Mouse (Mus musculus): ENCODE measurements around the gene Hnrnpa1. TPM values are rescaled to one million over a fixed set of nuclear protein-coding genes. Genes with fewer than 3 reads are reported as not detected.

Gene Hnrnpa1
- polyA plus RNA-seq, 1 experiment from 2014 or later = 1,025 TPM

- 94% methylated on average over 3 of the region's 3 CpGs for WGBS
- Histone ChIP-seq H3K4me1 (peaks cover 41% of the 10 kb centered on the region), H3K36me3 (0 out of 2 replicates have a peak, but pooled peaks cover 7% of the 10 kb centered on the region), H3K4me2 (no peak overlapping the region), H3K27ac (0 out of 2 replicates have a peak overlapping the region, but pooled peaks have one; percentile 6), H3K4me3 (replicated peaks) (no peak overlapping the region), H3K9me3 (replicated peaks) (no peaks in the 10 kb centered on the region), H3K9ac (no peak overlapping the region), H3K27me3 (no peaks in the 10 kb centered on the region)
- no peak for ATAC-seq (replicated peaks; ENCODE audit: low FRiP score)
Observed at GRCm38 (mm10) chr15:103281465-103282205, 41.4 kb downstream of the Hnrnpa1 start.

DNA sequence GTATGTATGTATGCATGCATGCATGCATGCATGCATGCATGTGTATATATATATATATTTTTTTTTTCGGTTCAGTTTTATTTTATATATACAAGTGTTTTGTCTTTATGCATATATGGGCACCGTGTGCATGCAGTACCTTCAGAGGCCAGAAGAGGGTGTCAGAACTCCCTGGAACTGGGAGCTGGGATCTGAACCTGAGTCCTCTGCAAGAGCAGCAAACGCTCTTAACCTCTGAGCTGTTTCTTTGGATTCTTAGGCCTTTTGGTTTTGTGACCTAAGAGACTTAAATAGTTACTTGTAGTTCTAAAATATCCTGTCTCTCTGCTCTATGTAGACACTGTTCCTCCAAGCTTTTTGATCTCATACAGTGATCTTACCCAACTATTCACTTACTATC, 43.8 kb downstream of the Hnrnpa1 start:
- H3K4me2 ChIP-seq = no peak overlapping the region
- no peaks in the 10 kb centered on the region for H3K9me3 ChIP-seq (replicated peaks)
- H3K36me3 ChIP-seq = peaks cover 12% of the 10 kb centered on the region; the same call in 1 of the 2 replicates
- H3K9ac ChIP-seq = no peak overlapping the region
- no peaks in the 10 kb centered on the region for H3K27me3 ChIP-seq
- 62% methylated on average over 3 of the region's 3 CpGs for WGBS
- no peak for ATAC-seq (replicated peaks; ENCODE audit: low FRiP score)
- H3K27ac ChIP-seq = no peak overlapping the region
- H3K4me3 ChIP-seq (replicated peaks) = no peak overlapping the region
- H3K4me1 ChIP-seq = peaks cover 31% of the 10 kb centered on the region

- Histone ChIP-seq H3K27ac (peak overlapping the region; percentile 64), H3K36me3 (peaks cover 15% of the 10 kb centered on the region; the same call in 1 of the 2 replicates), H3K27me3 (no peaks in the 10 kb centered on the region), H3K4me2 (no peak overlapping the region), H3K4me1 (peaks cover 37% of the 10 kb centered on the region), H3K9ac (no peak overlapping the region), H3K4me3 (replicated peaks) (no peak overlapping the region), H3K9me3 (replicated peaks) (no peaks in the 10 kb centered on the region)
- WGBS = 18% methylated on average over 2 of the region's 2 CpGs
- no peak for ATAC-seq (replicated peaks; ENCODE audit: low FRiP score)
Observed at GRCm38 (mm10) chr15:103284647-103285046, 44.4 kb downstream of the Hnrnpa1 start.

GRCm38 (mm10) chr15:103285778-103286417, 45.7 kb downstream of the Hnrnpa1 start:
- Histone ChIP-seq H3K27me3 (no peaks in the 10 kb centered on the region), H3K9ac (no peak overlapping the region), H3K27ac (peak overlapping the region; percentile 64), H3K36me3 (peaks cover 23% of the 10 kb centered on the region), H3K9me3 (replicated peaks) (no peaks in the 10 kb centered on the region), H3K4me3 (replicated peaks) (no peak overlapping the region), H3K4me2 (no peak overlapping the region), H3K4me1 (peaks cover 46% of the 10 kb centered on the region)
- no peak for ATAC-seq (replicated peaks; ENCODE audit: low FRiP score)
- WGBS = 74% methylated on average over 1 of the region's 1 CpGs

- Histone ChIP-seq H3K4me1 (peaks cover 42% of the 10 kb centered on the region), H3K36me3 (peaks cover 50% of the 10 kb centered on the region), H3K27me3 (no peaks in the 10 kb centered on the region), H3K9ac (no peak overlapping the region), H3K27ac (peak overlapping the region; percentile 80), H3K4me3 (replicated peaks) (no peak overlapping the region), H3K9me3 (replicated peaks) (no peaks in the 10 kb centered on the region), H3K4me2 (no peak overlapping the region)
- 25% methylated on average over 5 of the region's 5 CpGs for WGBS
- peak; percentile 52 for ATAC-seq (replicated peaks; ENCODE audit: low FRiP score)
Observed at GRCm38 (mm10) chr15:103289600-103289999, 49.4 kb downstream of the Hnrnpa1 start.

GRCm38 (mm10) chr15:103290417-103290816, 50.2 kb downstream of the Hnrnpa1 start:
- Histone ChIP-seq H3K36me3 (peaks cover 50% of the 10 kb centered on the region), H3K4me3 (replicated peaks) (no peak overlapping the region), H3K4me1 (peaks cover 38% of the 10 kb centered on the region), H3K27ac (peak overlapping the region; percentile 82), H3K27me3 (no peaks in the 10 kb centered on the region), H3K4me2 (no peak overlapping the region), H3K9ac (no peak overlapping the region), H3K9me3 (replicated peaks) (no peaks in the 10 kb centered on the region)
- no peak; the same call in 1 of the 2 replicates for ATAC-seq (replicated peaks; ENCODE audit: low FRiP score)
- WGBS = 51% methylated on average over 6 of the region's 6 CpGs

GRCm38 (mm10) chr15:103290843-103291242, 50.6 kb downstream of the Hnrnpa1 start:
- no peak overlapping the region for H3K4me3 ChIP-seq (replicated peaks)
- peaks cover 50% of the 10 kb centered on the region for H3K36me3 ChIP-seq
- peak; percentile 44; the same call in 1 of the 2 replicates for ATAC-seq (replicated peaks; ENCODE audit: low FRiP score)
- 37% methylated on average over 9 of the region's 9 CpGs for WGBS
- H3K4me1 ChIP-seq = peaks cover 38% of the 10 kb centered on the region
- H3K4me2 ChIP-seq = no peak overlapping the region
- H3K9me3 ChIP-seq (replicated peaks) = no peaks in the 10 kb centered on the region
- H3K27me3 ChIP-seq = no peaks in the 10 kb centered on the region
- H3K27ac ChIP-seq = peak overlapping the region; percentile 82
- H3K9ac ChIP-seq = no peak overlapping the region

GRCm38 (mm10) chr15:103292673-103293345, 52.6 kb downstream of the Hnrnpa1 start:
- 75% methylated on average over 4 of the region's 4 CpGs for WGBS
- peaks cover 62% of the 10 kb centered on the region for H3K36me3 ChIP-seq
- no peak overlapping the region for H3K9ac ChIP-seq
- no peak overlapping the region for H3K4me3 ChIP-seq (replicated peaks)
- no peaks in the 10 kb centered on the region for H3K9me3 ChIP-seq (replicated peaks)
- H3K4me2 ChIP-seq = no peak overlapping the region
- H3K4me1 ChIP-seq = peaks cover 54% of the 10 kb centered on the region
- H3K27ac ChIP-seq = no peak overlapping the region
- no peaks in the 10 kb centered on the region for H3K27me3 ChIP-seq
- no peak for ATAC-seq (replicated peaks; ENCODE audit: low FRiP score)

DNA sequence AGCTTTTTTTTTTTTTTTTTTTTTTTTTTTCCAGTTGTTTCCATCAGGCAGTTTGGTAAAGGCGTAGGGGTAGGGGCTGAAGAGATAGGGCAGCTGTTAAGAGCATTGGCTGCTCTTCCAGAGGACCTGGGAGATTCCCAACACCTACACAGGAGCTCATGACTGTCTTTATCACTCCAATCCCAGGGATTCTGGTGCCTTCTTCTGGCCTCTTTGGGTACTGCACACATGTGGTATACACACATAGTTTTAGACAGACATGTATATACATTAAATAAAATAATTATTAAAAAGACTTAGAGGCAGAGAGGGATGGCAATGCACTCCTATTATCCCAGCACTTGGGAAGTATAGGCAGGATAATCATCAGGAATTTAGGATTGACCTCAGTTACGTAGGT, 53.1 kb downstream of the Hnrnpa1 start:
- H3K27me3 ChIP-seq = no peaks in the 10 kb centered on the region
- peaks cover 68% of the 10 kb centered on the region for H3K36me3 ChIP-seq
- H3K9ac ChIP-seq = no peak overlapping the region
- WGBS = 97% methylated on average over 2 of the region's 2 CpGs
- H3K4me2 ChIP-seq = no peak overlapping the region
- H3K4me1 ChIP-seq = peaks cover 59% of the 10 kb centered on the region
- H3K9me3 ChIP-seq (replicated peaks) = no peaks in the 10 kb centered on the region
- H3K27ac ChIP-seq = no peak overlapping the region
- no peak for ATAC-seq (replicated peaks; ENCODE audit: low FRiP score)
- H3K4me3 ChIP-seq (replicated peaks) = no peak overlapping the region

DNA sequence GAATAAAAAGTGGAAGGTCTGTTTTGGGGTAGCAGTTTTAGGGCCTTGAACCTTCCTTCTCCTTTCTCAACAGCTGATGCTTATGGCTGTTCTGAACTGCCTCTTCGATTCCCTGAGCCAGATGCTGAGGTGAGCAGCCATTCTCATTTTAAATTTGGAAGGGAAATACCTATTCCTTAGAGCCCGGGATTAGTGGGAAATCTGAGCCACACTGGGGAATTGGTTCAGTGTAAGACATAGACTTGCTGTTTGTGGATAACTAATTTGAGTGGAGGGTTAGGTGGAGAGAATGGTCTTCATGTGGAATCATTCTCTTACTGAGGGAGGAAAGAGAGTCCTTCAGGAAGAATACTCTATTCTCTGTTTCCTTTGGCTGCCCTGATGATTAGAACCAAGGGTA, 54.4 kb downstream of the Hnrnpa1 start:
- ATAC-seq (replicated peaks; ENCODE audit: low FRiP score) = no peak
- Histone ChIP-seq H3K27me3 (no peaks in the 10 kb centered on the region), H3K36me3 (peaks cover 62% of the 10 kb centered on the region), H3K9me3 (replicated peaks) (no peaks in the 10 kb centered on the region), H3K9ac (no peak overlapping the region), H3K4me2 (no peak overlapping the region), H3K27ac (peak overlapping the region; percentile 37; the same call in 1 of the 2 replicates), H3K4me1 (peaks cover 61% of the 10 kb centered on the region), H3K4me3 (replicated peaks) (no peak overlapping the region)
- WGBS = 63% methylated on average over 2 of the region's 2 CpGs

DNA sequence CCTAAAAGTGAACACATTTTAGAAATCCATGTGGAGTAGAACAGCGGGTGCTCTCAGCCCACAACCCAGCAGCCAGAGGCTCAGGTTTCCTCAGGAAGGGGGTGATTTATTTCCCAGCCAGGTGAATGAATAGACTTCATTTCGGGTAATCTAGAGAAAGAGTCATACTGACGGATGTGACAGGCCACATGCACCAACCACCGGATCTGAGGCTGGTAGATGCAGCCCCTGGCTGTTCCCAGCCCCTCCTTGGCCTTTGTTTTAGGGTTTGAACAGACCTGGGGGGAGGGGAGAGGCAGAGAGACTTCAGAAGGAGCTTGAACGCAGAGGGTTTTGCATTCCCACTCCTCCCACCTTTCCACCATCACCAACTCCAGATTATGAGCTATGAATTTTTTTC, 55.6 kb downstream of the Hnrnpa1 start:
- ATAC-seq (replicated peaks; ENCODE audit: low FRiP score) = no peak; the same call in 1 of the 2 replicates
- Histone ChIP-seq H3K36me3 (peaks cover 55% of the 10 kb centered on the region), H3K27ac (peak overlapping the region; percentile 98), H3K4me2 (no peak overlapping the region), H3K9me3 (replicated peaks) (no peaks in the 10 kb centered on the region), H3K9ac (no peak overlapping the region), H3K27me3 (no peaks in the 10 kb centered on the region), H3K4me3 (replicated peaks) (no peak overlapping the region), H3K4me1 (peaks cover 63% of the 10 kb centered on the region)
- WGBS = 9% methylated on average over 5 of the region's 5 CpGs

Measured in kidney, embryonic 15.5 days (tissue).